Mouse (Mus musculus): Measurements from ENCODE around the gene Zmiz1. TPM values are rescaled to one million over a fixed set of nuclear protein-coding genes. Genes with fewer than 3 reads are reported as not detected.
A peak's percentile ranks its signal among the peaks of the same experiment; 100 is the strongest.

Zmiz1 gene
- total and polyA plus RNA-seq, 3 experiments = 3.7 to 45.8 (median 11.1) TPM

- Histone ChIP-seq H3K36me3 (replicated peaks in 1 of 2; ENCODE audit: control insufficient read depth in 1 of 2, insufficient read depth in 1 of 2, low read length in 1 of 2) (no peaks in the 10 kb centered on the region), H3K27ac (ENCODE audit: insufficient read depth, low read depth) (no peak overlapping the region), H3K79me2 (replicated peaks; ENCODE audit: control insufficient read depth, extremely low read depth, insufficient read depth, poor library complexity, severe bottlenecking) (no peaks in the 10 kb centered on the region), H3K27me3 (replicated peaks) (peaks cover 11% of the 10 kb centered on the region), H3K4me3 (replicated peaks in 1 of 3; ENCODE audit: low read depth in 2 of 3, low read length in 2 of 3, poor library complexity in 1 of 3) (no peak overlapping the region), H3K9me3 (replicated peaks; ENCODE audit: low read length) (no peaks in the 10 kb centered on the region), H3K9ac (ENCODE audit: insufficient read depth, low read depth) (no peak overlapping the region), H3K4me2 (ENCODE audit: insufficient read depth, low read depth, poor library complexity, severe bottlenecking) (no peak overlapping the region), H3K4me1 (ENCODE audit: control insufficient read depth in 1 of 2, insufficient read depth in 2 of 2) (peaks cover 8 to 30% of the 10 kb centered on the region in 2 experiments; a peak in 3 of 4 replicates)
- no peak for DNase-seq (ENCODE audit: extremely low read depth)
- dilution Hi-C loops (cut with MboI; ENCODE audit: extremely low pct_ligation_motif_present, extremely low pct_unique_long_range_greater_than_20kb, low sequenced_read_pairs) (no loop called here), in situ Hi-C loops (cut with MboI; ENCODE audit: low pct_ligation_motif_present, low pct_unique_long_range_greater_than_20kb, low sequenced_read_pairs) (loop anchor here (5.0 to 25.0 kb wide), 2 partner anchors 40 to 965 kb away; partner anchors contain the start of genes Polr3a and Rps24)
- TF ChIP-seq POLR2AphosphoS2 (IDR thresholded peaks at IDR 0.05; ENCODE audit: low read depth, low read length) (no peak), IRF4 (IDR thresholded peaks at IDR 0.05; ENCODE audit: low read depth, low read length) (no peak), USF1 (IDR thresholded peaks at IDR 0.05; ENCODE audit: low read depth, low read length) (no peak), MAX (IDR thresholded peaks at IDR 0.05; ENCODE audit: low read length) (no peak), CTCF (conservative IDR thresholded peaks at IDR 0.05 in 1 of 2, IDR thresholded peaks at IDR 0.05 in 1 of 2; ENCODE audit: low read depth in 2 of 2, low read length in 2 of 2) (no peak), MYC (IDR thresholded peaks at IDR 0.05; ENCODE audit: low read depth, low read length) (no peak), SIN3A (IDR thresholded peaks at IDR 0.05; ENCODE audit: low read length) (no peak)
These were observed 7.0 kb upstream of the Zmiz1 start for GRCm38 (mm10) chr14:25451699-25452632.

GRCm38 (mm10) chr14:25452633-25453025, 6.4 kb upstream of the Zmiz1 start:
- Histone ChIP-seq H3K27ac (ENCODE audit: insufficient read depth, low read depth) (no peak overlapping the region), H3K79me2 (replicated peaks; ENCODE audit: control insufficient read depth, extremely low read depth, insufficient read depth, poor library complexity, severe bottlenecking) (no peaks in the 10 kb centered on the region), H3K9me3 (replicated peaks; ENCODE audit: low read length) (no peaks in the 10 kb centered on the region), H3K4me3 (replicated peaks in 1 of 3; ENCODE audit: low read depth in 2 of 3, low read length in 2 of 3, poor library complexity in 1 of 3) (no peak overlapping the region), H3K4me1 (ENCODE audit: control insufficient read depth in 1 of 2, insufficient read depth in 2 of 2) (peaks cover 4 to 28% of the 10 kb centered on the region in 2 experiments; a peak in 3 of 4 replicates), H3K9ac (ENCODE audit: insufficient read depth, low read depth) (no peak overlapping the region), H3K4me2 (ENCODE audit: insufficient read depth, low read depth, poor library complexity, severe bottlenecking) (no peak overlapping the region), H3K36me3 (replicated peaks in 1 of 2; ENCODE audit: control insufficient read depth in 1 of 2, insufficient read depth in 1 of 2, low read length in 1 of 2) (no peaks in the 10 kb centered on the region), H3K27me3 (replicated peaks) (peaks cover 11% of the 10 kb centered on the region)
- dilution Hi-C loops (cut with MboI; ENCODE audit: extremely low pct_ligation_motif_present, extremely low pct_unique_long_range_greater_than_20kb, low sequenced_read_pairs) = no loop called here
- TF ChIP-seq JUND (conservative IDR thresholded peaks at IDR 0.05; ENCODE audit: low read depth, low read length) (no peak), POLR2A (IDR thresholded peaks at IDR 0.05; ENCODE audit: low read depth, low read length) (no peak), TBP (conservative IDR thresholded peaks at IDR 0.05; ENCODE audit: low read depth, low read length) (no peak), ZC3H11A (IDR thresholded peaks at IDR 0.05; ENCODE audit: low read depth, low read length) (no peak), ZNF384 (IDR thresholded peaks at IDR 0.05; ENCODE audit: low read depth, low read length) (no peak), HCFC1 (IDR thresholded peaks at IDR 0.05; ENCODE audit: low read depth, low read length) (no peak), TCF12 (IDR thresholded peaks at IDR 0.05; ENCODE audit: low read depth, low read length) (no peak), CHD1 (IDR thresholded peaks at IDR 0.05; ENCODE audit: low read depth, low read length) (no peak), MAFK (IDR thresholded peaks at IDR 0.05; ENCODE audit: insufficient replicate concordance, low read length) (no peak), MXI1 (IDR thresholded peaks at IDR 0.05; ENCODE audit: low read depth, low read length) (no peak), MYC (IDR thresholded peaks at IDR 0.05; ENCODE audit: low read depth, low read length) (no peak), BHLHE40 (IDR thresholded peaks at IDR 0.05; ENCODE audit: low read depth, low read length) (no peak), CTCF (conservative IDR thresholded peaks at IDR 0.05 in 1 of 2, IDR thresholded peaks at IDR 0.05 in 1 of 2; ENCODE audit: low read depth in 2 of 2, low read length in 2 of 2) (no peak), NELFE (IDR thresholded peaks at IDR 0.05; ENCODE audit: low read depth, low read length) (no peak), IRF4 (IDR thresholded peaks at IDR 0.05; ENCODE audit: low read depth, low read length) (no peak)
- peak; percentile 38 for DNase-seq (ENCODE audit: extremely low read depth)
- in situ Hi-C loops (cut with MboI; ENCODE audit: low pct_ligation_motif_present, low pct_unique_long_range_greater_than_20kb, low sequenced_read_pairs) = loop anchor here (5.0 to 25.0 kb wide), 2 partner anchors 40 to 965 kb away; partner anchors contain the start of genes Polr3a and Rps24

Measured in CH12.LX (cell line).